Mouse (Mus musculus): ENCODE data around the gene Rpl13a. TPM values are rescaled to one million over a fixed set of nuclear protein-coding genes. Genes with fewer than 3 reads are reported as not detected.
A peak's percentile ranks its signal among the peaks of the same experiment; 100 is the strongest.

Gene Rpl13a
- polyA plus RNA-seq, 1 experiment from 2014 or later = 1,418 TPM

GRCm38 (mm10) chr7:45105491-45105890 is 23.1 kb downstream of the Rpl13a start:
- no peak for ATAC-seq (replicated peaks; ENCODE audit: insufficient number of reproducible peaks, low FRiP score, low TSS enrichment, low read depth)
- Histone ChIP-seq H3K27ac (replicated peaks; ENCODE audit: low read depth, low read length) (no peak overlapping the region), H3K9ac (replicated peaks; ENCODE audit: low read length) (no peak overlapping the region)

GRCm38 (mm10) chr7:45104941-45105340 is 23.6 kb downstream of the Rpl13a start:
- no peaks in the 10 kb centered on the region for H3K9me3 ChIP-seq (replicated peaks; ENCODE audit: control insufficient read depth, low read length)
- H3K4me2 ChIP-seq (ENCODE audit: low read depth, low read length) = no peak overlapping the region
- no peaks in the 10 kb centered on the region; the same call in 1 of the 2 replicates for H3K4me1 ChIP-seq (ENCODE audit: control insufficient read depth, insufficient read depth, low read length)
- no peaks in the 10 kb centered on the region for H3K36me3 ChIP-seq (replicated peaks; ENCODE audit: control insufficient read depth, insufficient read depth, low read depth, low read length)
- no peak overlapping the region for H3K9ac ChIP-seq (replicated peaks; ENCODE audit: low read length)
- ATAC-seq (replicated peaks; ENCODE audit: insufficient number of reproducible peaks, low FRiP score, low TSS enrichment, low read depth) (no peak), DNase-seq (ENCODE audit: low spot score) (no peak)
- 77% methylated on average over 5 of the region's 5 CpGs for WGBS
- H3K27ac ChIP-seq (replicated peaks; ENCODE audit: low read depth, low read length) = no peak overlapping the region
- H3K27me3 ChIP-seq (ENCODE audit: control insufficient read depth, insufficient read depth, low read length) = no peaks in the 10 kb centered on the region
- H3K4me3 ChIP-seq (ENCODE audit: low read depth, low read length) = no peak overlapping the region

More at GRCm38 (mm10) chr7:45105491-45105890, 23.1 kb downstream of the Rpl13a start:
- H3K4me1 ChIP-seq (ENCODE audit: control insufficient read depth, insufficient read depth, low read length) = no peaks in the 10 kb centered on the region; the same call in 1 of the 2 replicates
- no peaks in the 10 kb centered on the region for H3K36me3 ChIP-seq (replicated peaks; ENCODE audit: control insufficient read depth, insufficient read depth, low read depth, low read length)
- no peaks in the 10 kb centered on the region for H3K9me3 ChIP-seq (replicated peaks; ENCODE audit: control insufficient read depth, low read length)
- 79% methylated on average over 8 of the region's 8 CpGs for WGBS
- no peak for DNase-seq (ENCODE audit: low spot score)
- no peak overlapping the region for H3K4me3 ChIP-seq (ENCODE audit: low read depth, low read length)
- H3K4me2 ChIP-seq (ENCODE audit: low read depth, low read length) = no peak overlapping the region
- H3K27me3 ChIP-seq (ENCODE audit: control insufficient read depth, insufficient read depth, low read length) = no peaks in the 10 kb centered on the region

- peak; percentile 50; the same call in 1 of the 2 replicates for ATAC-seq (replicated peaks; ENCODE audit: insufficient number of reproducible peaks, low FRiP score, low TSS enrichment, low read depth)
- Histone ChIP-seq H3K9me3 (replicated peaks; ENCODE audit: control insufficient read depth, low read length) (no peaks in the 10 kb centered on the region), H3K27me3 (ENCODE audit: control insufficient read depth, insufficient read depth, low read length) (no peaks in the 10 kb centered on the region), H3K4me3 (ENCODE audit: low read depth, low read length) (no peak within 1 kb of the TSS), H3K4me1 (ENCODE audit: control insufficient read depth, insufficient read depth, low read length) (no peaks in the 10 kb centered on the region; the same call in 1 of the 2 replicates), H3K9ac (replicated peaks; ENCODE audit: low read length) (peak within 1 kb of the TSS; percentile 43), H3K36me3 (replicated peaks; ENCODE audit: control insufficient read depth, insufficient read depth, low read depth, low read length) (no peaks in the 10 kb centered on the region), H3K4me2 (ENCODE audit: low read depth, low read length) (peak within 1 kb of the TSS; percentile 7; the same call in 1 of the 2 replicates), H3K27ac (replicated peaks; ENCODE audit: low read depth, low read length) (peak within 1 kb of the TSS; percentile 62)
- 57% methylated on average over 7 of the region's 7 CpGs for WGBS
- no peak for DNase-seq (ENCODE audit: low spot score)
These were observed 24.8 kb downstream of the Rpl13a start, which contains the start of gene Fcgrt for GRCm38 (mm10) chr7:45103652-45104180. Gene Fcgrt, minus strand, starts transcription at chr7:45103851.

DNA sequence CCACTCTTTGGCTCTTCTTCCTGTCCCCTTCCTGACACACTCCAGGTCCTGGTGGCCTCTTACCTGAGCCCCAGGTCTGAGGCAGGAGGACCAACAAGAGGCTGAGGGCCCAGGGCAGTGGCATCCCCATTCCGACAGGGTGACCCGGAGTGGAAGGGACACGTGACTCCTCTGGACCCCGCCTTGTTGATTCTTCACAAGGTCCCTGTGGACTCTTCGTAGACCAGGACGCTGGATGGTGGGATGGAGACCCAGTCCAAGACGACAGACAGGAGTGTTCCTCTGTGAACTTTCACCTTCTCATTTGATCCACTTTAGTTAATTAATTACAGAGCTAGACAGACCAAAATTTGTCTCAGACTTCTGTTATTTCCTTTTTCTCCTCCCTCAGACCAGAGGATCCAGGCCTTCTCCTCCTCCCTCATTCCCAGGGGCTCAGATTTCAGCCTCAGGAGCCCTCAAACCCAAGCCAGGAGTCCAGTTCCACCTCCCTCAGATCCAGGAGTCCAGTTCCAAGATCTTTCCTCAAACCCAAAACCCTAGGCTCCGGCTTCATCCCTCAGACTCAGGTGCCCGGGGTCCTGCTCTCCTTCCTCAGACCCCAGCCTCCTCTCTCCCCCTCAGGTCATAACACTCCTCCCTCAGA is 25.5 kb downstream of the Rpl13a start:
- no peak overlapping the region for H3K4me3 ChIP-seq (ENCODE audit: low read depth, low read length)
- H3K27me3 ChIP-seq (ENCODE audit: control insufficient read depth, insufficient read depth, low read length) = no peaks in the 10 kb centered on the region
- H3K4me2 ChIP-seq (ENCODE audit: low read depth, low read length) = peak overlapping the region; percentile 7; the same call in 1 of the 2 replicates
- peak overlapping the region; percentile 62; the same call in 1 of the 2 replicates for H3K27ac ChIP-seq (replicated peaks; ENCODE audit: low read depth, low read length)
- no peak for ATAC-seq (replicated peaks; ENCODE audit: insufficient number of reproducible peaks, low FRiP score, low TSS enrichment, low read depth)
- H3K36me3 ChIP-seq (replicated peaks; ENCODE audit: control insufficient read depth, insufficient read depth, low read depth, low read length) = no peaks in the 10 kb centered on the region
- WGBS = 51% methylated on average over 9 of the region's 9 CpGs
- DNase-seq (ENCODE audit: low spot score) = no peak
- H3K9me3 ChIP-seq (replicated peaks; ENCODE audit: control insufficient read depth, low read length) = no peaks in the 10 kb centered on the region
- H3K4me1 ChIP-seq (ENCODE audit: control insufficient read depth, insufficient read depth, low read length) = no peaks in the 10 kb centered on the region; the same call in 1 of the 2 replicates
- peak overlapping the region; percentile 43 for H3K9ac ChIP-seq (replicated peaks; ENCODE audit: low read length)

DNA sequence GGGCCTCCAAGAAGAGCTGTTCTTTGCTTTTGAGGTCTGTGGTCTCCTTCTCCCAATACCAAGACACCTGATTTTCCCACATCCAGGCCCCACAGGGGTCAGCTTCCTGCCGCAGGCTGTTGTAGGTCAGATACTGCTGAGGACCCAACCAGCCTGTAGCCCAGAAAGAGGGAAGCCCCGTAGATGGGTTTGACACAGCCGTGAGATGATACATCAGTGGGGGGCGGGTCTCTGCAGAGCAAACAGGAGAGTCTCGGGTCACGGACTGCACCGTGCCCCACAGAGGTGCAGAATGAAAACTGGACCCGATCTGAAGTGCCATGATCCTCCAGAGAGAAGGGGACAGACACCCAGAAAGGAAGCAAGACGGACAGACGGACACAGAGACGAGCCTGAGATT is 26.1 kb downstream of the Rpl13a start:
- H3K4me2 ChIP-seq (ENCODE audit: low read depth, low read length) = no peak overlapping the region
- H3K4me3 ChIP-seq (ENCODE audit: low read depth, low read length) = no peak overlapping the region
- H3K9me3 ChIP-seq (replicated peaks; ENCODE audit: control insufficient read depth, low read length) = no peaks in the 10 kb centered on the region
- no peak overlapping the region for H3K9ac ChIP-seq (replicated peaks; ENCODE audit: low read length)
- H3K4me1 ChIP-seq (ENCODE audit: control insufficient read depth, insufficient read depth, low read length) = no peaks in the 10 kb centered on the region; the same call in 1 of the 2 replicates
- ATAC-seq (replicated peaks; ENCODE audit: insufficient number of reproducible peaks, low FRiP score, low TSS enrichment, low read depth) (no peak), DNase-seq (ENCODE audit: low spot score) (no peak)
- no peaks in the 10 kb centered on the region for H3K27me3 ChIP-seq (ENCODE audit: control insufficient read depth, insufficient read depth, low read length)
- no peak overlapping the region for H3K27ac ChIP-seq (replicated peaks; ENCODE audit: low read depth, low read length)
- H3K36me3 ChIP-seq (replicated peaks; ENCODE audit: control insufficient read depth, insufficient read depth, low read depth, low read length) = no peaks in the 10 kb centered on the region
- 89% methylated on average over 11 of the region's 11 CpGs for WGBS

- ATAC-seq (replicated peaks; ENCODE audit: insufficient number of reproducible peaks, low FRiP score, low TSS enrichment, low read depth) (no peak), DNase-seq (ENCODE audit: low spot score) (no peak)
- no peaks in the 10 kb centered on the region for H3K27me3 ChIP-seq (ENCODE audit: control insufficient read depth, insufficient read depth, low read length)
- H3K9me3 ChIP-seq (replicated peaks; ENCODE audit: control insufficient read depth, low read length) = no peaks in the 10 kb centered on the region
- no peaks in the 10 kb centered on the region for H3K36me3 ChIP-seq (replicated peaks; ENCODE audit: control insufficient read depth, insufficient read depth, low read depth, low read length)
- 95% methylated on average over 6 of the region's 6 CpGs for WGBS
- H3K4me3 ChIP-seq (ENCODE audit: low read depth, low read length) = no peak overlapping the region
- H3K4me1 ChIP-seq (ENCODE audit: control insufficient read depth, insufficient read depth, low read length) = no peaks in the 10 kb centered on the region; the same call in 1 of the 2 replicates
- H3K9ac ChIP-seq (replicated peaks; ENCODE audit: low read length) = no peak overlapping the region
- no peak overlapping the region for H3K27ac ChIP-seq (replicated peaks; ENCODE audit: low read depth, low read length)
- no peak overlapping the region for H3K4me2 ChIP-seq (ENCODE audit: low read depth, low read length)
These were observed 28.5 kb downstream of the Rpl13a start for GRCm38 (mm10) chr7:45100046-45100445.

DNA sequence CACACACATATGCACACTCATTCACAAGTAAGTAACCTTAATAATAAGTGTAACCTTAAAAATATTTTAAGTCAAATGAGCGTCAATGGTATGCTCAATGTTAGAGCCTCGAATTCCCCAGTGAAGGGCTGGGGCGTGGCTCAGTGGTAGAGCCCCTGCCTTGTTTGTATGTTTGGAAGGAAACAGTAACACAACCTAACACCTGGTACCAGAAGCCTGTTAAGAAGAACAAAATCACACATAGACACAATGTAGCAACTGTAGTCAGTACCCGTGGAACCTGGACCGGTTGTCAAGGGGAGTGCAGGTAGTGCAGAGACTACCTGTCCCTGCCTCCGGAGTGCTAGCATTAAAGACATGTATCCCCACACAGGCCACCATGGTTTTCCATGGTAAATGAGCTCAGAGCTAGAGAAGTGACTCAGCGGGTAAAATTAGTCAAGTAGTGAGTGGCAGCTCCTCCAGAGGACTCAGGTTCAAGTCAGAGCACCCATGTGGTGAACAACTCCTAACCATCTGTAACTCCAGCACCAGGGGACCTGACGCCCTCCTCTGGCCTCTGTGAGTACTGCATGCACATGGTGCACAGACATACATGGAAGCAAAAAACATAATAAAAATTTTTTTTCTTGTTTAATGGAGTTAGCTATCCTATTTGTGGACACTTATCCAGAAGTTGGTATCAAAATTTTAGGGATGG is 29.9 kb downstream of the Rpl13a start:
- Histone ChIP-seq H3K36me3 (replicated peaks; ENCODE audit: control insufficient read depth, insufficient read depth, low read depth, low read length) (no peaks in the 10 kb centered on the region), H3K4me3 (ENCODE audit: low read depth, low read length) (no peak overlapping the region), H3K4me2 (ENCODE audit: low read depth, low read length) (no peak overlapping the region), H3K27ac (replicated peaks; ENCODE audit: low read depth, low read length) (no peak overlapping the region), H3K9me3 (replicated peaks; ENCODE audit: control insufficient read depth, low read length) (no peaks in the 10 kb centered on the region), H3K27me3 (ENCODE audit: control insufficient read depth, insufficient read depth, low read length) (no peaks in the 10 kb centered on the region), H3K4me1 (ENCODE audit: control insufficient read depth, insufficient read depth, low read length) (no peaks in the 10 kb centered on the region; the same call in 1 of the 2 replicates), H3K9ac (replicated peaks; ENCODE audit: low read length) (no peak overlapping the region)
- ATAC-seq (replicated peaks; ENCODE audit: insufficient number of reproducible peaks, low FRiP score, low TSS enrichment, low read depth) (no peak), DNase-seq (ENCODE audit: low spot score) (no peak)
- 89% methylated on average over 8 of the region's 8 CpGs for WGBS

GRCm38 (mm10) chr7:45097479-45097878 is 31.1 kb downstream of the Rpl13a start:
- DNase-seq (ENCODE audit: low spot score) = no peak
- H3K4me2 ChIP-seq (ENCODE audit: low read depth, low read length) = no peak overlapping the region
- no peak for ATAC-seq (replicated peaks; ENCODE audit: insufficient number of reproducible peaks, low FRiP score, low TSS enrichment, low read depth)
- no peaks in the 10 kb centered on the region for H3K27me3 ChIP-seq (ENCODE audit: control insufficient read depth, insufficient read depth, low read length)
- no peak overlapping the region for H3K9ac ChIP-seq (replicated peaks; ENCODE audit: low read length)
- no peaks in the 10 kb centered on the region for H3K4me1 ChIP-seq (ENCODE audit: control insufficient read depth, insufficient read depth, low read length)
- H3K4me3 ChIP-seq (ENCODE audit: low read depth, low read length) = no peak overlapping the region
- H3K9me3 ChIP-seq (replicated peaks; ENCODE audit: control insufficient read depth, low read length) = no peaks in the 10 kb centered on the region
- no peaks in the 10 kb centered on the region for H3K36me3 ChIP-seq (replicated peaks; ENCODE audit: control insufficient read depth, insufficient read depth, low read depth, low read length)
- 52% methylated on average over 6 of the region's 6 CpGs for WGBS
- no peak overlapping the region for H3K27ac ChIP-seq (replicated peaks; ENCODE audit: low read depth, low read length)

All from embryonic facial prominence, embryonic 11.5 days (tissue).